Mouse (Mus musculus) adrenal gland, adult 10 weeks (tissue): ENCODE results near the gene Wdr31. TPM values are rescaled to one million over a fixed set of nuclear protein-coding genes. Genes with fewer than 3 reads are reported as not detected.

Experiments used
- polyA plus RNA-seq: library from polyadenylated mRNA; stranded (reverse); fragments of 350-450 nt; fragmentation: Illumina TruSeq; extraction: RNeasy Lipid Tissue Mini Kit (QIAGEN cat#74804); gene quantifications from one replicate; pipeline ENCODE4 v1.2.3, GENCODE M21; 2014; ENCODE audit warnings: low read depth, low replicate concordance

Gene Wdr31
- polyA plus RNA-seq: 1.0 TPM

GRCm38 (mm10) chr4:62470598-62471051 lies at the start of gene Wdr31:
Wdr31 (minus strand) TSS chr4:62470896.

GRCm38 (mm10) chr4:62519849-62520233 lies 49.1 kb upstream of the Wdr31 start, which contains the start of gene Alad:
Alad (minus strand) TSS chr4:62519918.

GRCm38 (mm10) chr4:62503374-62503970 lies 32.8 kb upstream of the Wdr31 start, which contains the start of gene Hdhd3:
Hdhd3 (minus strand) TSS chr4:62503467.

GRCm38 (mm10) chr4:62479937-62480708 lies 9.4 kb upstream of the Wdr31 start, which contains the start of gene Bspry:
Bspry (plus strand) TSS chr4:62480053.

GRCm38 (mm10) chr4:62435081-62435480 lies 35.6 kb downstream of the Wdr31 start, which contains the start of gene Rnf183:
Rnf183 (minus strand) TSS chr4:62435252.

GRCm38 (mm10) chr4:62408601-62409282 lies 62.0 kb downstream of the Wdr31 start, which contains the start of the genes Cdc26 and Prpf4:
Cdc26 (minus strand) TSS chr4:62408642.
Prpf4 (plus strand) TSS chr4:62408797.

Other genes with a start within 250 kb of the Wdr31 start
- 17.8 TPM for gene Zfp37, start 239.8 kb downstream of the Wdr31 start, polyA plus RNA-seq
- 26.8 TPM for gene Slc31a2, start 208.3 kb downstream of the Wdr31 start, polyA plus RNA-seq
- gene Fkbp15, start 110.3 kb downstream of the Wdr31 start, polyA plus RNA-seq: 17.0 TPM
- gene Slc31a1, start 110.2 kb downstream of the Wdr31 start, polyA plus RNA-seq: 147 TPM
- 68.4 TPM for gene Cdc26, start 62.3 kb downstream of the Wdr31 start, polyA plus RNA-seq
- gene Prpf4, start 62.1 kb downstream of the Wdr31 start, polyA plus RNA-seq: 29.9 TPM
- gene Rnf183, start 35.6 kb downstream of the Wdr31 start, polyA plus RNA-seq: not detected
- gene Bspry, start 9.2 kb upstream of the Wdr31 start, polyA plus RNA-seq: 0.35 TPM
- gene Hdhd3, start 32.6 kb upstream of the Wdr31 start, polyA plus RNA-seq: not detected
- 1.2 TPM for gene Alad, start 49.0 kb upstream of the Wdr31 start, polyA plus RNA-seq
- 75.5 TPM for gene Pole3, start 54.2 kb upstream of the Wdr31 start, polyA plus RNA-seq
- not detected for gene 4933430I17Rik, start 54.5 kb upstream of the Wdr31 start, polyA plus RNA-seq
- gene Rgs3, start 89.0 kb upstream of the Wdr31 start, polyA plus RNA-seq: 2.5 TPM